Mouse (Mus musculus): Measurements from ENCODE around the gene Acss2.
"Not testable (repeated sequence)": the region's sequence is repeated elsewhere in the genome, so short reads cannot be mapped to it uniquely, and the experiment has no call there.

Gene Acss2

GRCm38 (mm10) chr2:155538463-155539057 is 20.8 kb downstream of the Acss2 start:
- not testable (repeated sequence) for DNase-seq (ENCODE audit: low spot score in 2 of 2)

GRCm38 (mm10) chr2:155539696-155540095 is 21.9 kb downstream of the Acss2 start:
- DNase-seq (ENCODE audit: low spot score in 2 of 2), result no peak

- no peak for DNase-seq (ENCODE audit: low spot score in 2 of 2)
These were observed 23.2 kb downstream of the Acss2 start for GRCm38 (mm10) chr2:155540822-155541458.

- no peak for DNase-seq (ENCODE audit: low spot score in 2 of 2)
These were observed 29.2 kb downstream of the Acss2 start for GRCm38 (mm10) chr2:155546955-155547354.

- DNase-seq (ENCODE audit: low spot score in 2 of 2), result no peak
These were observed 34.6 kb downstream of the Acss2 start for GRCm38 (mm10) chr2:155552336-155552735.

GRCm38 (mm10) chr2:155552949-155553354 is 35.2 kb downstream of the Acss2 start:
- DNase-seq (ENCODE audit: low spot score in 2 of 2), result peak; percentile 55 to 73

GRCm38 (mm10) chr2:155554426-155554985 is 36.8 kb downstream of the Acss2 start:
- DNase-seq (ENCODE audit: low spot score in 2 of 2), result peak in 1 of 2 experiments; percentile 16

- no peak for DNase-seq (ENCODE audit: low spot score in 2 of 2)
These were observed 44.5 kb downstream of the Acss2 start for GRCm38 (mm10) chr2:155562209-155562608.

GRCm38 (mm10) chr2:155562934-155563333 is 45.2 kb downstream of the Acss2 start:
- peak; percentile 34 to 56 for DNase-seq (ENCODE audit: low spot score in 2 of 2)

GRCm38 (mm10) chr2:155567751-155568150 is 50.0 kb downstream of the Acss2 start:
- DNase-seq (ENCODE audit: low spot score in 2 of 2), result no peak

- DNase-seq (ENCODE audit: low spot score in 2 of 2), result no peak
These were observed 51.6 kb downstream of the Acss2 start for GRCm38 (mm10) chr2:155569223-155569807.

GRCm38 (mm10) chr2:155573001-155573400 is 55.3 kb downstream of the Acss2 start:
- DNase-seq (ENCODE audit: low spot score in 2 of 2), result peak; percentile 10 to 44

- no peak for DNase-seq (ENCODE audit: low spot score in 2 of 2)
These were observed 56.2 kb downstream of the Acss2 start for GRCm38 (mm10) chr2:155573996-155574395.

GRCm38 (mm10) chr2:155574700-155575099 is 57.0 kb downstream of the Acss2 start:
- no peak for DNase-seq (ENCODE audit: low spot score in 2 of 2)

- no peak for DNase-seq (ENCODE audit: low spot score in 2 of 2)
These were observed 58.9 kb downstream of the Acss2 start for GRCm38 (mm10) chr2:155576656-155577055.

GRCm38 (mm10) chr2:155580331-155580730 is 62.6 kb downstream of the Acss2 start:
- no peak for DNase-seq (ENCODE audit: low spot score in 2 of 2)

GRCm38 (mm10) chr2:155582384-155582995 is 64.7 kb downstream of the Acss2 start:
- no peak for DNase-seq (ENCODE audit: low spot score in 2 of 2)

GRCm38 (mm10) chr2:155582996-155583395 is 65.2 kb downstream of the Acss2 start:
- DNase-seq (ENCODE audit: low spot score in 2 of 2), result no peak

GRCm38 (mm10) chr2:155583927-155584530 is 66.3 kb downstream of the Acss2 start:
- DNase-seq (ENCODE audit: low spot score in 2 of 2), result peak in 1 of 2 experiments; percentile 16

- no peak for DNase-seq (ENCODE audit: low spot score in 2 of 2)
These were observed 67.3 kb downstream of the Acss2 start for GRCm38 (mm10) chr2:155585082-155585481.

GRCm38 (mm10) chr2:155585486-155585885 is 67.7 kb downstream of the Acss2 start:
- no peak for DNase-seq (ENCODE audit: low spot score in 2 of 2)

GRCm38 (mm10) chr2:155588136-155588535 is 70.4 kb downstream of the Acss2 start:
- DNase-seq (ENCODE audit: low spot score in 2 of 2), result no peak

Data from natural killer cell, adult 2 months (primary cell).